Mouse (Mus musculus): Measurements from ENCODE around the gene Pelo. TPM values are rescaled to one million over a fixed set of nuclear protein-coding genes. Genes with fewer than 3 reads are reported as not detected.

Gene Pelo
- polyA plus RNA-seq, 1 experiment from 2014 or later, result 34.9 TPM

GRCm38 (mm10) chr13:115089020-115089394 is 979 bp downstream of the Pelo start:
- H3K27me3 ChIP-seq, result no peaks in the 10 kb centered on the region
- in situ Hi-C loops (cut with MboI; ENCODE audit: low pct_unique_long_range_greater_than_20kb), result no loop called here
- no peak for TF ChIP-seq CTCF (IDR thresholded peaks at IDR 0.05)
- no peak for ATAC-seq
- POLR2A ChIA-PET, result interaction anchor here (1.2 to 3.4 kb wide), 3 partner anchors 9 to 52 kb away, joined by 4 to 19 read pairs (median 5); partner anchors contain the start of genes Gm49395 and Itga1
- no peak for DNase-seq (ENCODE audit: low read depth, low spot score)
- CTCF ChIA-PET, result no interaction called here

- in situ Hi-C loops (cut with MboI; ENCODE audit: low pct_unique_long_range_greater_than_20kb), result no loop called here
- CTCF ChIA-PET, result no interaction called here
- TF ChIP-seq CTCF (IDR thresholded peaks at IDR 0.05), result no peak
- DNase-seq (ENCODE audit: low read depth, low spot score), result no peak
- H3K27me3 ChIP-seq, result no peaks in the 10 kb centered on the region
- POLR2A ChIA-PET, result no interaction called here
- ATAC-seq, result no peak
Measured at GRCm38 (mm10) chr13:115085974-115086373, 4.0 kb downstream of the Pelo start.

GRCm38 (mm10) chr13:115082339-115082738 is 7.6 kb downstream of the Pelo start:
- ChIA-PET POLR2A (interaction anchor here (0.7 to 1.9 kb wide), 2 partner anchors 8 to 10 kb away, joined by 3 to 6 read pairs; partner anchors contain the start of gene Pelo), CTCF (interaction anchor here (1.0 to 2.1 kb wide), 3 partner anchors 10 to 18 kb away, joined by 3 to 7 read pairs (median 3); no protein-coding TSS in a partner anchor)
- in situ Hi-C loops (cut with MboI; ENCODE audit: low pct_unique_long_range_greater_than_20kb), result no loop called here
- H3K27me3 ChIP-seq, result no peaks in the 10 kb centered on the region
- ATAC-seq, result no peak
- no peak for TF ChIP-seq CTCF (IDR thresholded peaks at IDR 0.05)
- no peak for DNase-seq (ENCODE audit: low read depth, low spot score)

- no peaks in the 10 kb centered on the region for H3K27me3 ChIP-seq
- CTCF ChIA-PET, result interaction anchor here (1.0 to 2.8 kb wide), 7 partner anchors 10 to 49 kb away, joined by 3 to 10 read pairs (median 3); partner anchors contain the start of gene Pelo
- POLR2A ChIA-PET, result interaction anchor here (0.6 to 1.3 kb wide), 3 partner anchors 9 to 177 kb away, joined by 3 to 5 read pairs (median 4); no protein-coding TSS in a partner anchor
- no peak for TF ChIP-seq CTCF (IDR thresholded peaks at IDR 0.05)
- ATAC-seq (peak; percentile 84), DNase-seq (ENCODE audit: low read depth, low spot score) (no peak)
- in situ Hi-C loops (cut with MboI; ENCODE audit: low pct_unique_long_range_greater_than_20kb), result no loop called here
Measured at GRCm38 (mm10) chr13:115079996-115080585, 9.9 kb downstream of the Pelo start.

- ChIA-PET POLR2A (interaction anchor here (0.7 to 1.1 kb wide), 2 partner anchors 10 to 62 kb away, joined by 3 to 4 read pairs; no protein-coding TSS in a partner anchor), CTCF (interaction anchor here (1.0 to 2.8 kb wide), 4 partner anchors 11 to 43 kb away, joined by 3 to 10 read pairs (median 4); partner anchors contain the start of gene Pelo)
- ATAC-seq, result no peak
- no peak for TF ChIP-seq CTCF (IDR thresholded peaks at IDR 0.05)
- no peaks in the 10 kb centered on the region for H3K27me3 ChIP-seq
- DNase-seq (ENCODE audit: low read depth, low spot score), result no peak
- in situ Hi-C loops (cut with MboI; ENCODE audit: low pct_unique_long_range_greater_than_20kb), result no loop called here
Measured at GRCm38 (mm10) chr13:115078997-115079685, 10.8 kb downstream of the Pelo start.

GRCm38 (mm10) chr13:115077346-115078134 is 12.4 kb downstream of the Pelo start:
- DNase-seq (ENCODE audit: low read depth, low spot score) (no peak), ATAC-seq (no peak)
- H3K27me3 ChIP-seq, result no peaks in the 10 kb centered on the region
- POLR2A ChIA-PET, result no interaction called here
- no peak for TF ChIP-seq CTCF (IDR thresholded peaks at IDR 0.05)
- in situ Hi-C loops (cut with MboI; ENCODE audit: low pct_unique_long_range_greater_than_20kb), result no loop called here
- CTCF ChIA-PET, result interaction anchor here (2.8 kb wide), 1 partner anchor 13 kb away, joined by 10 read pairs; the partner anchor contains the start of gene Pelo

- no peak for TF ChIP-seq CTCF (IDR thresholded peaks at IDR 0.05)
- ATAC-seq (no peak), DNase-seq (ENCODE audit: low read depth, low spot score) (no peak)
- H3K27me3 ChIP-seq, result no peaks in the 10 kb centered on the region
- POLR2A ChIA-PET, result interaction anchor here (1.2 kb wide), 1 partner anchor 10 kb away, joined by 6 read pairs; no protein-coding TSS in a partner anchor
- in situ Hi-C loops (cut with MboI; ENCODE audit: low pct_unique_long_range_greater_than_20kb), result no loop called here
- CTCF ChIA-PET, result interaction anchor here (1.0 to 1.6 kb wide), 3 partner anchors 9 to 141 kb away, joined by 3 to 4 read pairs (median 4); no protein-coding TSS in a partner anchor
Measured at GRCm38 (mm10) chr13:115072386-115072785, 17.6 kb downstream of the Pelo start.

- CTCF ChIA-PET, result interaction anchor here (1.0 to 1.6 kb wide), 2 partner anchors 8 to 11 kb away, joined by 3 to 4 read pairs; no protein-coding TSS in a partner anchor
- no peaks in the 10 kb centered on the region for H3K27me3 ChIP-seq
- DNase-seq (ENCODE audit: low read depth, low spot score) (no peak), ATAC-seq (no peak)
- POLR2A ChIA-PET, result interaction anchor here (0.5 kb wide), 1 partner anchor 20 kb away, joined by 3 read pairs; no protein-coding TSS in a partner anchor
- in situ Hi-C loops (cut with MboI; ENCODE audit: low pct_unique_long_range_greater_than_20kb), result no loop called here
- no peak for TF ChIP-seq CTCF (IDR thresholded peaks at IDR 0.05)
Measured at GRCm38 (mm10) chr13:115071431-115071830, 18.6 kb downstream of the Pelo start.

GRCm38 (mm10) chr13:115067968-115068330 is 22.0 kb downstream of the Pelo start:
- ChIA-PET POLR2A (interaction anchor here (1.7 kb wide), 1 partner anchor 11 kb away, joined by 4 read pairs; no protein-coding TSS in a partner anchor), CTCF (interaction anchor here (2.0 kb wide), 1 partner anchor 15 kb away, joined by 7 read pairs; no protein-coding TSS in a partner anchor)
- DNase-seq (ENCODE audit: low read depth, low spot score) (no peak), ATAC-seq (peak; percentile 65)
- H3K27me3 ChIP-seq, result no peaks in the 10 kb centered on the region
- in situ Hi-C loops (cut with MboI; ENCODE audit: low pct_unique_long_range_greater_than_20kb), result no loop called here
- TF ChIP-seq CTCF (IDR thresholded peaks at IDR 0.05), result no peak

- CTCF ChIA-PET, result no interaction called here
- ATAC-seq (peak; percentile 39), DNase-seq (ENCODE audit: low read depth, low spot score) (no peak)
- in situ Hi-C loops (cut with MboI; ENCODE audit: low pct_unique_long_range_greater_than_20kb), result no loop called here
- POLR2A ChIA-PET, result no interaction called here
- no peaks in the 10 kb centered on the region for H3K27me3 ChIP-seq
- TF ChIP-seq CTCF (IDR thresholded peaks at IDR 0.05), result no peak
Measured at GRCm38 (mm10) chr13:115067324-115067967, 22.5 kb downstream of the Pelo start.
